Mouse (Mus musculus): ENCODE measurements around the gene Add3. TPM values are rescaled to one million over a fixed set of nuclear protein-coding genes. Genes with fewer than 3 reads are reported as not detected.

Gene Add3
- total RNA-seq (2022) = 10 to 100 TPM; 36.0 to 42.1 (median 40.7) TPM

GRCm38 (mm10) chr19:53140044-53140803, at the start of gene Add3:
Add3 (plus strand) TSS chr19:53140443.
- DNase-seq = peak; percentile 35

GRCm38 (mm10) chr19:53090677-53091076, 49.6 kb upstream of the Add3 start:
- DNase-seq = no peak

GRCm38 (mm10) chr19:53092251-53092650, 48.0 kb upstream of the Add3 start:
- no peak for DNase-seq

GRCm38 (mm10) chr19:53093294-53093693, 46.9 kb upstream of the Add3 start:
- no peak for DNase-seq

GRCm38 (mm10) chr19:53094684-53095083, 45.6 kb upstream of the Add3 start:
- DNase-seq = no peak

GRCm38 (mm10) chr19:53101374-53102300, 38.6 kb upstream of the Add3 start:
- peak; percentile 41 for DNase-seq

GRCm38 (mm10) chr19:53105374-53106090, 34.7 kb upstream of the Add3 start:
- DNase-seq = peak; percentile 83

- no peak for DNase-seq
These were observed 33.3 kb upstream of the Add3 start for GRCm38 (mm10) chr19:53106952-53107351.

- no peak for DNase-seq
These were observed 32.6 kb upstream of the Add3 start for GRCm38 (mm10) chr19:53107361-53108247.

GRCm38 (mm10) chr19:53111996-53112590, 28.1 kb upstream of the Add3 start:
- no peak for DNase-seq

GRCm38 (mm10) chr19:53119255-53119795, 20.9 kb upstream of the Add3 start:
- DNase-seq = no peak

- DNase-seq = no peak
These were observed 19.8 kb upstream of the Add3 start for GRCm38 (mm10) chr19:53120483-53120882.

- no peak for DNase-seq
These were observed 17.5 kb upstream of the Add3 start for GRCm38 (mm10) chr19:53122641-53123241.

GRCm38 (mm10) chr19:53123301-53123700, 16.9 kb upstream of the Add3 start:
- DNase-seq = no peak

- DNase-seq = no peak
These were observed 14.6 kb upstream of the Add3 start for GRCm38 (mm10) chr19:53125679-53126078.

GRCm38 (mm10) chr19:53126546-53126945, 13.7 kb upstream of the Add3 start:
- DNase-seq = no peak

GRCm38 (mm10) chr19:53127320-53128291, 12.6 kb upstream of the Add3 start:
- no peak for DNase-seq

GRCm38 (mm10) chr19:53128494-53129337, 11.5 kb upstream of the Add3 start:
- no peak for DNase-seq

Data from adrenal gland, adult 8-10 months (tissue).